Mouse (Mus musculus) R1 (cell line): Measurements from ENCODE around the gene Psmb7.
A peak's percentile ranks its signal among the peaks of the same experiment; 100 is the strongest.

Experiments used
- DNase-seq: peaks from one replicate; pipeline ENCODE4 v3.0.0-alpha.2; 2018; ENCODE audit warnings: low read depth, low spot score

Psmb7 gene

DNA sequence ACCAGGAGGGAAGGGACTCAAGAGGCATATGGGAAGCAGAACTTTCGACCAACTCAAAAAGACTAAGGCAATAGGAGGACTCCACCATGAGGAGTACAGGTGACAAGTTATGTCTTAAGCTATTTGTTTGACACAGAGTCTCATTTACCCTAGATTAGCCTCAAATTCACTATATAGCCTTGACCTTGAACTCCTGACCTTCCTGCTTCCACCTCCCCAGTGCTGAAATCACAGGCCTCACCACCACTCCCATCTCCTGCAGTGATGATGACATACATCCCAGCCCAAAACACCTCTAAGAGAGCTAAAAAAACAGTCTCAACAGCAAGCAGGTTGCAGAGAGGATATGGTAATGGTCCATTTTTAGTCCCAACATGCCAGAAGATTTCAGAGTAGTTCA lies 2.1 kb downstream of the Psmb7 start:
- peak; percentile 79 for DNase-seq

DNA sequence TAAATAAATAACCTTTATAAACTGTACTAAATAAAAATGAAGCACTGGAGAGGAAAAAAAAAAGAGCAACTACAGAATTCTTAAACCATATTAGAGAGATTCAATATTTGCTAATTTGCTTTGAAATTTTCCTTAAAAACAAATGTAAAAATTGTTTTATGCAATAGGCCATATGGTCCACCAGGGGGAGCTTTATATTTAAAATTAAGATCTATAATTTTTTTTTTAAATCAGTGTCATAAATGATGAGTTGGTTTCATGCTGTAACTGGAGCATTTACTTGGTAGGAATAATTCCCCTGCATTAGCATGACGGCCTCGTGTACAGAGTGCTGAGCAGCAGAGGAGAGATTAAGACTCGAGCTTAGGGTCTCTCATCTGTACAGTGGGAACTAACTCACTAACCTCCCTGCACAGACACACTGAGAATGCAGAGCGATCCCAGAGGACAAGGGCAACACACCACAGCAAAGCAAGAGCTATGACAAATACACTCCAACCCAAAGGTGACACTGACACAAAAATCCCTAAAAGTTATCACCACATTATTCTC lies 6.1 kb downstream of the Psmb7 start:
- DNase-seq = no peak

DNA sequence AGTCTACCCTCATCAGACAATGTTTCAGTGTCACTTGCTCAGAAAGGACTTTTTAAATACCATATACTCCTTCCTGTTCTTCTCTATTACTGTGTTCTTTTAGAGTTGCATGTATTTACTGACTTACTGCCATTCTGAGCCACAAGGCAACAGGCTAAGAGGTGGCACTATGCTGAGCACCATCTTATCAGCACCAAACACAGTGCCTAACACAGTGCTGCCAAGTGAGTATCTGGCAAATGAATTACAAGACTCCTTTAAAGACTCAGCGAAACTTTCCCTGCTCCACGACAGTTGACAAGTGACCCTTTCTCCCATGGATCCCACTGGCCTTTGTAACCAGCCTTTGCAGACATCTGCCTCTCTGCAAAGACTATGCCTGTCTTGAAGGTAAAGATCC lies 13.3 kb downstream of the Psmb7 start:
- no peak for DNase-seq

DNA sequence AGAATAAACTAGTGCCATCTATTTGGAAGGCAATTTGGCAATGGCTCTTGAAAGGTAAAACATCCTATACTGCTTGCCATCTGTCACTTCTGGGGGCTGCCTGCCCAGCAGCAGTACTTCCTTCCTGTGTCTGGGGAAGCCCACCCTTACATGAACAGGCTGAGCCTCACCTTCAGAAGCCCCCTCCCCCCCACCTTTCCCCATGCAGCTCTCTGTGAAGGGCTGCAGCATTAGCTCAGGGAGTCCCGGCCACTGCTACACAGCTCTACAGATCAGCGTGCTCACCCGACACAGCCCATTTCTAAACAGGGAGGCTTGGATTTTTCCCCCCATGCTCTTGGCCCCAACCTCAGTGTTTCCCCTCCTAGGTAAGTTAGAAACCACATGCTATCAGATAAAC lies 14.4 kb downstream of the Psmb7 start:
- no peak for DNase-seq

- no peak for DNase-seq
Observed at GRCm38 (mm10) chr2:38628801-38629200, 15.1 kb downstream of the Psmb7 start.

DNA sequence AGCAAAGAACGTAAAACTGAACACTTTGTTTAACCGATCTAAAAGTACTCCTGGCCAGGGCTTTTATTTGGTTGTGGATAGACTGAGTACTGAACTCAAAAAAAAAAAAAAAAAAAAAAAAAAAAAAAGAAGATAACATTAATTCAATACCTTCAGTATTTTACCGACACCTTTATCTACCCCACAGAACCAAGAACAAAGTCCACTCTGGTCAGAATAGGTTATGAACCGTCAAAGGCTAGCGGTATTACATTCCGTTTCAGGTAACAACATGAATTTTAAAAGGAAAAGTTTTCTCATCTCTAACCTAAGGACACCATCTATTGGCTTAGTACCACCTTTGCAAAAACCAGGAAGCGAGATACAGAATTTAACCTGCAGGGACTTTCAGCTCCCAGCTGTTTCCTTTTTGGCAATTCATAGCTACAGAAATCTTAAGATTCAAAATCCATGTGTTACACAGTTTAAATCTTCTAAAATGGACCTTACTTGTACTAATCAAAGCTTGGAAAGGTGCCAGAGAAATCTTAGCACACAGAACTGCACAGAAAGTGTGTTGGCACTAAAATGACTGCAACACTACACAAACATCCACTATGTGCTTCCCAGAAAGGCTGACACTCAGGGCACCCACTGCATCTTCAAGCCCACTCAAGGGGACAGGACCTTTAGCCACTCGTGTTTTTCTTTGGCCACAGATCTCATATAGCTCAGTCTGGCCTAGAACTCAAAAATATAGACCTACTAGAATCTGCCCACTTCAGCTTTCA lies 19.9 kb downstream of the Psmb7 start:
- no peak for DNase-seq

- no peak for DNase-seq
Observed at GRCm38 (mm10) chr2:38623411-38623810, 20.5 kb downstream of the Psmb7 start.

DNA sequence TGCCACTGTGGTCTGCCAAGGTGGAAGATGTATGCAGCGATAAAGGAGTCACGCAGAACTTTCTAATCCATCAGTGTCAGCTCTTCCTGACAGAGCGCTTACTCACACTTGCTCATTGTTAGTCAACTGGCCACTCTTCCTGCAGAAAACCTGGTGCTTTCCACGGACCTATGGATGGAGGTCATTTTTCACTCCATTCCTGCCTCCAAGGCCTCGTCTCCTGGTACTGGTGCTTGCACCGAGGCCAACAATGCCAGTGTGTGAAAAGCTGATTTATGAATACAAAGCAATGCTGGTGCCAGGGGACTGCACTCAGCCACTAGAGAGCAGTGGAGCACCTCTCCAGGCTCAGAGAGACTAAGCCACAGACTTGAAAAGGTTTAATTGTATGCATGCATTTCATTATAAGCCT lies 22.3 kb downstream of the Psmb7 start:
- peak; percentile 60 for DNase-seq

- no peak for DNase-seq
Observed at GRCm38 (mm10) chr2:38621076-38621475, 22.8 kb downstream of the Psmb7 start.

GRCm38 (mm10) chr2:38619777-38620176 lies 24.1 kb downstream of the Psmb7 start:
- no peak for DNase-seq

DNA sequence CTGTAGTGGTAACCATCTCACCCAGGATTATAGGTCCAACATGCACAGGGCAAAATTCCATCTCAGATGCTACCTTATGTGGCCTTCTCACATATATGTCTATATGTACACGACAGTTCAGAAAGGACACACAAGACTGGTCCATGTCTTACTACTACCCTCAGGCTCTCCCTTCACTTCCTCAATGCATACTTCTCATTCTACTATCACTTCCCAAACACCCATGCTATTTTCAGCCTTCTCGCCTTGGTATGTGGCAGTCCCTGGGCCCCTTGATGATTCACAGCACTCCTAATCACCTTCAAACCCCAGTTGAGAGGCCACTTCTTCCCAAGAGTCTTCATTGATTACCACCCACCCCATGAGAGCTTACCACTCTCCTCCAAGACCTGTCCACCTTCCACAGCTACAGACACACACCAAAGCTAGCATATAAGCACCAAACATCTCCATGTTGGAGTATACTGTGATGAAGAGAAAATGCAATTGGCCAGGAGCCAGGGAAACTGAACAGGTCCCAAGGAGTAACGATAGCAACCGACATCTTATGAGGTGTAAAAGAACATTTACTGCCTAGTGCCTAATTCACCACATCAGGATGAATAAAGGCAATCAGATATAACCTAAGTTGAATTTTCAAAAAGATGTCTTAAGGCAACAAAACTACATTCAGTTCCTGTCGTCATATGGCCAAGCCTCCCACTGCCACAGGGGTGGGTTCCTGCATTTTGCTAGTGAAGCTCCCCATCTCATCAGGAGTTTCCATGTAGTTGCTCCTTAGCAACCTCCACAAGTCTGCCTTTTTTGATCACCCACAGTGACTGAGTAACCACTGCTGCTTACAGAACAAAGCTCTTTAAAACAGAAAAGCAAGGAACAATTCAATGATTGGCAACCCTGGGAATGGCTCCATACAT lies 26.7 kb downstream of the Psmb7 start:
- no peak for DNase-seq

DNA sequence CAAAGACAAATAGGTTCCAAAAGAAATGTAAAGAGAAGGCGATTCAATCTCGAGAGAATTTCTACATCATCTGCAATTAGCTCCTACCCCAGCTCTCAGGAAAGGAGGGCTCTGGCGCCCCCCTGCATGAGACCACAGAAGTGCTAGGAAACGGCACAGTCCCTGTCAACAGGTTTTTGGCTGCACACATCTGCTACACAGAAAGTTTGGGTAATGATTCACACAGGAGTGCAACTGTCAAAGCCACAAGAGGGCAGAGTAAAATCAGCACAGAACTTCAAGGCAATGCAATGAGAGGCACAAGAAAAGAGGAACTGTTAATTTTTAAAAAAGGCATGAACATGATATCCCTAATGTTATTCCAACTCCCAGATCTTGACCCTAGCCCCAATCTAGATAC lies 27.8 kb downstream of the Psmb7 start:
- peak; percentile 41 for DNase-seq

GRCm38 (mm10) chr2:38614437-38614836 lies 29.4 kb downstream of the Psmb7 start:
- DNase-seq = no peak

- no peak for DNase-seq
Observed at GRCm38 (mm10) chr2:38613576-38613975, 30.3 kb downstream of the Psmb7 start.

- no peak for DNase-seq
Observed at GRCm38 (mm10) chr2:38612596-38612995, 31.3 kb downstream of the Psmb7 start.

GRCm38 (mm10) chr2:38610161-38610560 lies 33.7 kb downstream of the Psmb7 start:
- DNase-seq = no peak

GRCm38 (mm10) chr2:38609310-38609709 lies 34.6 kb downstream of the Psmb7 start:
- DNase-seq = no peak

DNA sequence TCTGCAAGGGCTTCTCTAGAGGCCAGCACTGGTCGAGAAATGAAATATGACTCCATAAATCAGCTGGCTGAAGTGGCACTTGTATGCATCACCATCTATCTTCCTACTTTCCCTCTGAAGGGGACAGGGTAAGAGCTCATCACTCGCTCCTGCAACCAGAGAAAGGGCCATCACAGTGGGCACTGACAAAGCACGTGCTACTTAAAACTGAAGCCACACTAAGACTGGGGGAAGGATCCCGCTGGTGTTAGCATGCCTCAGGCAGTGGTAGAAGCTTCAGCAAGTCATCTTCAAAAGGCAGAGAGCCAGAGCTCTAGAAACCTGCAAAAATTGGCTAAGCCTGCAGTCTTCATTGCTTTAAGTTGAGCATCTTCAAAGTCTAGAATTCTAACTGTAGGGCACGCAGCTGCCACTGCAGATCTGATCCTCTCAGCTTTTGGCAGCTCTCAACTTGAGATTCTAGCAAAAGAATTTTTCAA lies 35.0 kb downstream of the Psmb7 start:
- DNase-seq = no peak

- no peak for DNase-seq
Observed at GRCm38 (mm10) chr2:38607716-38608115, 36.2 kb downstream of the Psmb7 start.

DNA sequence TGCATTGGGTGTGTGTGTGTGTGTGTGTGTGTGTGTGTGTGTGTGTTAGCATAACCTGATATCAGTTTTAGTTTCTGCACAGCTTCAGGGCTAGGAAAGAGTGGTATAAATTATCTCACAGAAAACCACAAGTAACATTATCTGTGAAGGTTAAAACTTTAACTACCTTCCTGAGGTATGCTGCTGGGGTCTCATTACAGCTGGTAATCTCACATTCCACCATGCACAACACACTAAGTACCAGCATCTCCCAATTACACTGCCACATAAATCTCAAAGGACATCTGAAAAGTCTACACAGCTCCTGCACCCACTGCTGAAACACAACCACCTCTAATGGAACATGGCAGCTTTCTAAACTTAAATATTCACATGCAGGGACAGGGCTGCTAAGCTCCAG lies 43.0 kb downstream of the Psmb7 start:
- DNase-seq = no peak

- DNase-seq = no peak
Observed at GRCm38 (mm10) chr2:38598395-38598794, 45.5 kb downstream of the Psmb7 start.

DNA sequence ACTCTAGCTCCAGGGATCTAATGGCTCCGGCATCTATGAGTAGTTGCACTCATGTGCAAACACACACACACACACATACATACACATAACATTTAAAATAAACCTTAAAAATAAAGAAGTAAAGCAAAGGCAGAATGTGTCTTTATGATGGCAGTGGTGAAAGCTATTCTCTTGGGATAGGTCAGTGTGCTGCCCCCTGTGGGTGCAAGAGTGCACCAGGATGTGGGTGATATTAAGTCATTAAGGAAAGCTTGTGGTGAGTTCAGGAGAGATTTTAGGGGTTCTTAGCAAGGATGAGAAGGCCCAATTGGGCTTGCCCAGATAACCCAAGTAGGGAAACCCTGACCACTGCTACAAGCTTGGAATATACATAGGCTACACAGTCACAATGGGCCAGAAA lies 46.0 kb downstream of the Psmb7 start:
- peak; percentile 49 for DNase-seq
